Mouse (Mus musculus) lung, adult 18-20 months (tissue): ENCODE data around the gene Eif2ak1.
A peak's percentile ranks its signal among the peaks of the same experiment; 100 is the strongest.

ENCODE experiments used
- DNase-seq, 2 experiments: peaks; one replicate each; pipeline ENCODE4 v3.0.0; 2022; ENCODE audit warnings: mixed read lengths in 2 of 2

Eif2ak1 gene

DNA sequence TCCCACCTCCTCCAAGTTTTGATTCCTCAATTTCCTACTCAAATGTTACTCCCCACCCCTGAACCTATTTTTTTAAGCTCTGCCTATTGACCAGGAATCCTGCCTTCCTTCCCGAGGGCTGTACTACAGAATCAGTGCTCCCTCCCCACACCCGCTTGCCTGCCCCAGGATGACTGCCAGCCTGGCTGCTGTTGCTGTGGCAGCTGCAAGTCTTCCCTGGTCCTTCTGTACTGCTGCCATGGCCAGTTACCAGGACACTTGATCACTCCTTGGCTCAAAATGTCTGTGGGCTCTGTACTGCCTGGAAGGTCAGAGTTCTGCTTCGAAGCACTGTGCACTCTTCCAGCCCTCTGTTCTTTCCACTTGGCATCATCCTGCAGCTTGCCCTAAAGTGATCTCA, 84.5 kb downstream of the Eif2ak1 start:
- DNase-seq: no peak

DNA sequence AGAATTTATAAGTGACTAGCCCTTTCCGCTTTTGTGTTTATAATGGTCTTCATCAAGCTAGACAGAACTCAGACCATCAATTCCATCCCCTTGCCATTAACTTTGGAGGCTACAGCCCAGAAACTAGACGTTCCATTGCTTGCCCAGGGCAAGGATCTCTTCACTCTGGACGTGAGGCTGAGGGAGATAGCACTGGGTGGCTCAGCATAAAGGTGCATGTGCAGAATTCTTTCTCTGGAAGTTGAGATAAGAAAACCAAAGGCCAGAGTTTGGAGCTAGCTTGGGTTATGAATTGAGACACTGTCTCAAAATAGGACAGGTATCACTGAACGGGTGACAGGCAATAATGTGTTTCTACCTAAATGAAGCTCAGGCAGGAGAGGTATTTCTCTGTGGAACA, 86.2 kb downstream of the Eif2ak1 start:
- DNase-seq: no peak

DNA sequence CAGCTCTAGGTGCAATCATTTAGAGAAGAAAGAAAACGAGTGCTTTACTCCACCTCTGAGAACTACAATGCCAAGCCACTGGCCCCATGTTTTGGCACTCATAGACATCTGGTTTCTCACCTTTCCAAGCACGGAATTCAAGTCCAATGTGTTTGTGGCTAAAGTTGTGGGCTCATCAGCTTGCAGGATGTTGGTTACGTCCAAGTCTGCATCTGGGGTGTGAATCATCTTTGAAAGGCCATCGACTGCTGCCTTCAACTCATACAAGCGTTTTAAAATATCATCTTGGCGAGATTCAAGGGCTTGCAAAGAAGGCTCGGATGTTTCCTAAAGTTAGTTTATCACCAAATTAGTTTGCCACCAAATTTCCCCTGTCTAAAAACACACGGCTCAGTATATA, 88.8 kb downstream of the Eif2ak1 start:
- no peak for DNase-seq

DNA sequence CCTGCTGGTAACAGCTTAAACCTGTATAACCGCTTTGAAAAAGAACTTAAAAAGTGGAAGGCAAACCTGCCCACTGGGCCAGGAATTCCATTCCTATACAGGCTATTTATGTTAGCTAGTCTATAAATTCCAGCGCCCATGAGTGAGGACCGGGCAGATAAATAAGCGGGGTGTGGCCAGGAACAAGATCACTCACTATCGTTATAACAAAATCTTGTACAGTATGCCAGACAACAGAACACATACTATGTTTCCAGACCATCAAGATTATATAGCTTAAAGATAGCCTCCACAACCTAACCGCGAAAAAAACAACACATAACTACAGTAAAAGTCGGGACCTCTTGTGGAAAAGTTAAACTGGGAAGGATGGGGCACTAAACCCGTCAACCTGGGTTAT, 91.3 kb downstream of the Eif2ak1 start:
- DNase-seq: no peak

DNA sequence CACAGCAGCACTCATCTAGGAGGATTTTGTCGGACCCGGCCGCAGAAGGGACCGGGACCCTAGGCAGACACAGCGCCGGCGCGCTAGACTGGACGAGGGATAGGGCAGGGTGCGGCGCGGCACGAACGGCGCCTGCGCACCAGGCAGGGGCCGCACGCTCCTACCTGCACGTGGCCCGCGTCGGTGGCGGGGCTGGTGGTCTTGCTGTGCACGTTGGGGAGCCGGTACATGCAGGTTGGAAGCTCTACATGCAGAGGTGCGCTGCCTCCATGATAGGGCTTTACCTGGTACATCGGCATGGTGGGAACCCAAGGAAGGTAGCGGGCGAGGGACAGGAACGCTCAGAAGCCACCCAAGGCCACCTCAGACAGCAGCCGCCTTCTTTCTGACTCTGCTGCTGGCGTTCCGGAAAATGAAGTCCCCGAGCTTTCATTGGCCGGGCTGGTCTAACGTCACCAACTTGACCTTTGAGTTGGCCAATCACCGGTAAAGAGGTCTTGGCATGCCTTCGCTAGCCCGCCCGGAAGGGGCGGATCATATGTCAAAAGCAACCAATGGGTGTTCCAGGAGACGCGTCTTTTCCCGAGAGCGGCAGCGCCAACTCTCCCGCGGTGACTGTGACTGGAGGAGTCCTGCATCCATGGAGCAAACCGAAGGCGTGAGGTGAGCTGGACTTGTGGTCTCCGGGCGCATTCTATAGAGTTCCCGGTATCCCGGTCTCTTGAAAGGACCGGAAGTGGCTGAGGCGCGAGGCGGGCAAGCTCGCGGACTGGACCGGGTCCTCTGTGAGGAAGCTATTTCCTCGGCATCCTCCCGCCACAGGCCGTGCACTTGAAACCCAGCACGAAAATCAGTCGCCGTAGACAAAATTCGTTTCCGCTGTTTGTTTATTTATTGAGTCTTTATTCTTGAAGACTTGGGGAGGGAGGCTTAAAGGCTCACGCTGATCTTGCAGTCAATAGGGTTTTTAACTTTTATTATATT, 92.1 kb downstream of the Eif2ak1 start, which contains the start of the genes Aimp2 and Pms2:
Gene Aimp2 (minus strand): TSS at position 431 of the 984 bp plus-strand sequence.
Gene Pms2 (plus strand): TSS at position 548 of the 984 bp plus-strand sequence.
- DNase-seq: peak; percentile 98

DNA sequence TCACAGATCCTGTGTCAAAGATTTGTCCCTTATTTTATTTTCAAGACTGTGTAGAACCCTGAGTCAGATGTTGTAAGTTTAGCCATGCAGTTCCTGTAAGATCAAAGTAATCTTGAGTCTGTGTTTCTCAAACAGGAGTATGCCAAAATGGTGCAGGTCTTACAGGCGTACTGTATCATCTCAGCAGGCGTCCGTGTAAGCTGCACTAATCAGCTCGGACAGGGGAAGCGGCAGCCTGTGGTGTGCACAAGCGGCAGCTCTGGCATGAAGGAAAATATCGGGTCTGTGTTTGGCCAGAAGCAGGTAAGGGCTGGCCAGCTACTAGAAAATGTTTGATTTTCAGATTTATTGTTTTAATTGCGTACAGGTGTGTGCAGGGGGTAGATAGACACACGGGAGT, 98.6 kb downstream of the Eif2ak1 start:
- no peak for DNase-seq

DNA sequence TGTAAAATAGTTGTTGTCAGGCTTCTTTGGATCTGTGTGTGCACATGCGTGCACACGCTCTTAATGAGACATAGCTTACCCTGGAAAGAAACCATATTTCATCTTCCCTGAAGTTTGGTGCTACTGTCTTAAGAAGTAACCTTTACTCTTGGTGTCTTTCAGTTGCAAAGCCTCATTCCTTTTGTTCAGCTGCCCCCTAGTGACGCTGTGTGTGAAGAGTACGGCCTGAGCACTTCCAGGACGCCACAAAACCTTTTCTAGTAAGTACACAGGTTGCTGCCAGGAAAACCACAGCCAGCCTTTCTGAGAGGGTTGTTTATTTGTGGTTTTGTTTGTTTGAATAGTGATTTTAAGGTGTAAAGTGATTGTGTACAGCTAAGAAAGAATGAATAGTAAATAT, 99.8 kb downstream of the Eif2ak1 start:
- peak; percentile 74 to 80 for DNase-seq

DNA sequence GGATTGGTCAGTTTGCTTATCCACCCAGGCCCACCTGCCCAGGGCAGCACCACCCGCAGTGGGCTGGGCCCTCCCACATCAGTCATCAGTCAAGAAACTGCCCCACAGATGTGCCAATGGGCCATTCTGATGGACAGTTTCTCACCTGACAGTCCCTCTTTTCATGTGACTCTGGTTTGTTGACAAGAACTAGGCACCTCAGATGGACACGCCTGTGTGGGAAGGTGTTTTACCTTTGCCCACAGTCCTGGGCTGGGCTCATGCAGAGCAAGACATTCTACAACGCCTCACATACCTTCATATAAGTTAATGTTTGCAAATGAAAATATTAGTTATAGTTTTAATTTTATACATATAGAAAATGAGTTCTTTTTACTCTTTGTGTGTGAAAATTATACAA, 100.5 kb downstream of the Eif2ak1 start:
- no peak for DNase-seq

DNA sequence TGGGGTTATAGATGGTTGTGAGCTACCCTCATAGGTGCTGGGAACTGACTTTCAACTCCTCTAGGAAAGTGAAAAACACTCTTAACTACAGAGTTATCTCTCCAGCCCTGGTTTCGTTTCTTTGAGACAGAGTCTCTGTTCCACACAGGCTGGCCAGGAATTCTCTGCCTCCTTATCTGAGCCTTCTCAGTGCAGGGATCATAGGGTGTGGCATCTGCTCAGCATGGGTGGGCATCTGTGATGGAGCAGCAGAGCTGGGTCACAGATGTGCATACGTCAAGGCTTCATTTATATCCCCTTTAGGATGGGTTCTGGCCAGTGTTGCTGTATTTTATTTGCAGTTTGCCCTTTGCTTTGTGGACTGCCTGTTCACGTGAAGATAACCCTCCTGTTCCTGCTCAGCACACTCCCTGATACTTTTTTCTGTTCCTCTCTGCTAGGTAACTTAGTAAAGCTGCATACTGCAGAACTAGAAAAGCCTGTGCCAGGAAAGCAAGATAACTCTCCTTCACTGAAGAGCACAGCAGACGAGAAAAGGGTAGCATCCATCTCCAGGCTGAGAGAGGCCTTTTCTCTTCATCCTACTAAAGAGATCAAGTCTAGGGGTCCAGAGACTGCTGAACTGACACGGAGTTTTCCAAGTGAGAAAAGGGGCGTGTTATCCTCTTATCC, 107.3 kb downstream of the Eif2ak1 start:
- no peak for DNase-seq

DNA sequence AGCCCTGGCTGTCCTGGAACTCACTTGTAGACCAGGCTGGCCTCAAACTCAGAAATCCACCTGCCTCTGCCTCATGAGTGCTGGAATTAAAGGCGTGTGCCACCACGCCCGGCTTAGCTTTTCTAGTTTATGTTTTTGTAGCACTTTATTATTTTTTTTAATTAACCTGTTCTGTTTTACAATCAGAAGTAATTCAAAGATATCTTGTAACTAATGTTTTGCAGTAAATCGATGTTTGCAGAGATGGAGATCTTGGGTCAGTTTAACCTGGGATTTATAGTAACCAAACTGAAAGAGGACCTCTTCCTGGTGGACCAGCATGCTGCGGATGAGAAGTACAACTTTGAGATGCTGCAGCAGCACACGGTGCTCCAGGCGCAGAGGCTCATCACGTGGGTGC, 110.3 kb downstream of the Eif2ak1 start, which contains the start of gene Gm42421:
Gene Gm42421 (plus strand): TSS at position 301 of the 400 bp plus-strand sequence.
- no peak for DNase-seq

DNA sequence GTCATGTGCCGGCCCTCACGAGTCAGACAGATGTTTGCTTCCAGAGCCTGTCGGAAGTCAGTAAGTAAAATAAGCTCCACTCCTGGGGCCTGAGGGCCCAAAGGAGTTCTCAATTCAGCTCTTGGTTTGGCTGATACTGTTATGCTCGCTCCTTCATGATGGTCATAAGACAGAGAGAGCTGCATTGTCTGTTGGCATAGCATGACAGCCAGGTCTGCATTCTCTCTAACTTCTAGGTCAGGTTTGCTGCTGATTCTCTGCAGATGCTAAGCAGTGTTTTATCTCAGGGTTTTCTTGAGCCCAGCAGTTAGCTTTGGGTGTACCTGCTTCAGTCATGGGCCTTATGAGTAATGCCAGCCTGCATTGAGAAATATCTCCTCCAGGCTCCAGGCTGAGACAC, 111.7 kb downstream of the Eif2ak1 start:
- no peak for DNase-seq

DNA sequence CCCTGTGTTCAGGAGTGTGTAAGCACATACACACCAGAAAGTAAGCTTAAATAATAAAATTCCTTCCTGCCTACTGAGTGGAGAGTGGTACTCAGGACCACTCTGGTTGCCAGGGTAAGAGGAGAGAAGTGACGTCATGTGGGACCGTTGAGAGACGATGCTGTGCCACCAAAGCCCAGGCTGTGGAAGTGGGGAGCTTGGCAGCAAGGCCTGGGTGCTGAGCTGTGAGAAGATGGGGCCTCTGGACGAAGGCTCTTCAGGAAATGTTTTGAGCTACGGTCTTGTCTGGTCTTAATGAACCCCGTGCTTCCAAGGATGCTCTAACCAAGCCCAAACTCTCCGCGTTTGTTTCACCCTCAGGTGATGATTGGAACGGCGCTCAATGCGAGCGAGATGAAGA, 113.1 kb downstream of the Eif2ak1 start:
- no peak for DNase-seq

DNA sequence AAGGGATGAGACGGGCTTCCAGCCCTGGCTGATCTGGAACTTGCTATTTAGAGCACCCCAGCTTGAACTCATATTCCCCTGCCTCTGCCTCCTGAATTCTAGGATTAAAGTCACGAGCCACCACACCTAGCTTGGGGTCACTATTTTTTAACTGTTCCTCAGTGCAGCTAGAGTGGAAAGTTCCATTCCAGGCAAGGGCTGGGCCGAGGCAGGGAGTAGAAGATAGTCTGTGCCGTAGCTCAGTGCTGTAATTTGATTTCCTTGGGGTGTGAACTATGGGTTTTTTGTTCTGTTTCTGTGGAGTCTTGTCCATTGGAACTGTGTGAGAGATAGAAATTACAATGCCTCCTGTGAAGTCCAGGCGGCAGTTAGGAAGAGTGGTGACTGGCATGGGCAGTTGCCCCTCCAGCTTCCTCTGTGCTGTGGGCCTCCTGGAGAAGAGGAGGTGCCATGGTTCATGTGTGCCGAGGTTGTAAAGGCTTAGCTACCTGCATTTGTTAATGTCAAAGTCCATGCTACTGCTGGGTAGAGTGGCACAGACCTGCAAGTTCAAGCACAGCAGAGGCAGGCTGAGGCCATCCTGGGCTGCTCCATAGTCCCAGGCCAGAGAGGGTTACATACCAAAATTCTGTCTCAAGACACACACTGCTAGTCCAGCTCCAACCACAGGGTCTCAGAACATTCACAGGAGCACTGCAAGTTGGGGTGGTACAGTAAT, 114.4 kb downstream of the Eif2ak1 start:
- no peak for DNase-seq

DNA sequence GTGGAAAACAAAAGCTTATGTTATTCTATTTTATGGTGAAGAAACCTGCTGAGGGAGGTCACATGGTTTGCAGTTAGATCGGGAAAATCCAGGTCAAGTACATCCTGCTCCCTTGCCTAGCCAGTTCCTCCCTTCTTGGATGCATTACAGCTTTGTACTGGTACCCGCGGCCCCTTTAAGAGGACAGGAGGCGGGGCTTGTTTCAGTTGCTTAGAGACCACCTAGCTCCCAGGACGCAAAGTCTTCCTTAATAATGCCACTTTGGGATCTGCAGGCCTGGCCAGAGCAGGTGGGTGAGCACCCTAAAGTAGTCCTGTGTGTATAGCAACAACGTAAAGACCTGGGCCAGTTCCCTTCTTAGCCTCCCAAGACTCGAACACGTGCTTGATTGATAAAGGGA, 115.2 kb downstream of the Eif2ak1 start, which contains the start of gene Rsph10b:
Gene Rsph10b (plus strand): TSS at position 205 of the 400 bp plus-strand sequence.
- DNase-seq: peak; percentile 71 to 81

DNA sequence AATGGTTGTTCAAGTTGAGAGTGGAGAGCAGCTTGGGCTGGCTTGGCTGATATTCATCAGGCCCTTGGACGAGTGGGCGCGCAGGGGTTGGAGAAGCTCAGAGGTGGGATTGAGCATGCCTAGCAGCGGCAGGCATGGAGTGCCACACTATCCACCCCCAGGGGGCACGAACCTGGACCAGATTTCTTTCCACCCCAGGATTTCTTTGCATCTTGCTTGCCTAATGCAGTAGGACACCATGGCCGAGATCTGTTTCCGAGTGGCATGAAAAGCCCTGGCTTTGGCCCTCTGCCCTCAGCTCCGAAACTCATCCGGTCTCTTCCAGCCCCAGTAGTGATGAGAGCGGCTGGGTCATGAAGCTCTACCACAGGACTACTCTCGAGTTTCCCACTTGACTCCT, 115.8 kb downstream of the Eif2ak1 start:
- DNase-seq: no peak

DNA sequence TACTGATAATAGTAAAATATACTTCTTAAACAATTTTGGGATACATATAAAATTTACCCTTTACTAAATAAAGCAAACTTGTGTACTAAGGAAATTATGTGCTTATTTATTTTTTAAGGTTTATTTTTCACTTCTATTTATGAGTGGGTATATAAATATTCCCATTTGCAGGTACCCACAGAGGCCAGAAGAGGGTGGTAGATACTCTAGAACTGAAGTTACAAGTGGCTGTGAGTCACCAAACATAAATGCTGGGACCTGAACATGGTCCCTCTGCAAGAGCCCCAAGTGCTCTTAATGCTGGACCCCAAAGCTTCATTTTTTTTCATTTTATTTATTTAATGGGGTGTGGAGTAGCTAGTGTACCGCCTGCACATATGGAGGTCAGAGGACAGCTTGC, 116.3 kb downstream of the Eif2ak1 start:
- no peak for DNase-seq

DNA sequence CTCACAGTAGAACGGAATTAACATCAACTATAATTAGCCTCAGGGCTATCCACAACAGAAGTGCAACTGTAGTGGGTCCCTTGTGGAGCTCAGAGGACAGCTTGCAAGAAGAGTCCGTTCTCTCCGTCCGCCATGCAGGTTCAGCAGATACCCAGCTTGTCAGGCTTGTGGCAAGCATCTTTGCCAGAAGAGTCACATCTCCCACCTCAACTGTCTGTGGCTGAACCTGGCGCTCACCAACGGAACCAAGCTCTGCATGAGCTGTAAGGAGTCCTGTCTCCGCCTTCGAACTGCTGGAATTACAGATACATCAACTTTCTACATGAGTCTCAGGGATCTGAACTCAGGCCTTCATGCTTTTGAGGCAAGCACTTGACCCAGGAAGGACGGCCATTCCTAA, 118.6 kb downstream of the Eif2ak1 start:
- DNase-seq: no peak

DNA sequence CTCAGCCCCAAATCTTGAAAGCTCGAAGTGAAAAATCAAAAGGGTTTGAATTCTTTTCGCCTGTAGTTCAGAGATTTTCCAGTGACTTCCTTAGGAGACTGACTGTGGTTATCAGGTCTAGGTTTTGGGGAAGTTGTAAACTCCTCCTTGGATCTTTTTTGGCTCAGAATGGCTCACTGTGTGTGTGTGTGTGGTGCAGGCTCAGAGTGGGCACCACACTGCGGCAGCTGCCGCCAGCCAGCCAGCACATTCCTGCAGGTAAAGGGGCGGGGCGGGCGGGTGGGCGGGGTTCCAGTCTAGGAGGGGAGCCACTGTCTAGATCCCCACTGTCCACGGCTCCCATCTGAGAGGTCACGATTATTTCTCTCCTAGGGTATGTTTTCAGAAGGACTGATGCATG, 124.0 kb downstream of the Eif2ak1 start:
- DNase-seq: no peak

DNA sequence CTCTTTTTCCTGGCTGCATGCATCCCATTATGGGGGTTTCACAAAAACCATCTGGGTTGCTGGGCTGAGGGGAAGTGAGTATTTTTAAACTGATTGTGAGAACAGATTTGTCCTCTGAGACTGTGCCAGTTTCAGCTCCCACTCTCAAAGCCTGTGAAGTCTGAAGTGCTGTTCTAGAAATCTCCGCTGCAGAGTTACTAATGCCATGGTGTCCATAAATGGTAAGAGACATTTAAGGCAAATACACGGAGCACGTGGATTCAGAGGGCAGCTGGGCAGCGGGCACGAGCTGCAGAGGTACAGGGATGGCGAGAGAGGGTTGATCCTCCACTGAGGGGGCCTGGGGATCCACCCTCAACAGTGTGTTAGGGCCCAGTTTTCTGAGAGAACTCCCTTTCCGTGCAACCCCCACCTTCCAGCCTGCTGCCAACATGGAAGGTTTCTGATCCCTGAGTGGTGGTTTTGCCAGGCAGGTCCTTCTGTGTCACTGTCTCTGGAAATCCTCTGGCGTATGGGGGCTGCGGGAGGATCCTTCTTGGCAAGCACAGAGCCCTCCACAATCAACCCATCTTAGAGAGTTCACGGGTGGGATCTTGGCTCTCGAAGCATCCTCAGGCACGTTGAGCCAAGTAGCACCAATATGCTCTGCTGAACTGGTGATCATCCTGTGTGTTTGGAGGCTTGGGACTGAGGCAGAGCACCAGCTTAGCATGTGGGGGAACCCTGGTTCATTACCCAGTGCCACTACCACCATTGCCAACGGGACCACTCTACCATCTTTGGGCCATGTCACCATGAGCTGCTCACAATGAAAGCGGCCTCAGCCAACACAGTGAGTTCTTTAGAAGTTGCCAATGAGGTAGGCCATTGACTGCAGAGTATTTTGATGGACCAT, 125.9 kb downstream of the Eif2ak1 start:
- DNase-seq: no peak

DNA sequence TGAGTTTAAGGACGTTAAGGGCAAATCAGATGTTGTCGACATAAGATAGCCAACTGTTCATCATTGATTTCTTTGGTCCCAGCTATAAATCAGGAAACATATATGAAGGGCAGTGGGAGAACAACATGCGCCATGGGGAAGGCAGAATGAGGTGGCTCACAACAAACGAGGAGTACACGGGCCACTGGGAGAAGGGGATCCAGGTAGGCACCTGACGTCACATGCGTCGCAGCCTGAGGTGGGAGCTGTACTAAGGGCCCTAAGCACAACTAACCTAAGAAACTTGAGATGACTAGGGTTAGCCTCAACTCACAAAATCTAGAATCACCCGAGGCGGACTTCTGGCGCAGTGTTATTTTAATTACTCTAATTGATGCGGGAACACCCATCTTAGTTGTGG, 130.8 kb downstream of the Eif2ak1 start:
- no peak for DNase-seq

DNA sequence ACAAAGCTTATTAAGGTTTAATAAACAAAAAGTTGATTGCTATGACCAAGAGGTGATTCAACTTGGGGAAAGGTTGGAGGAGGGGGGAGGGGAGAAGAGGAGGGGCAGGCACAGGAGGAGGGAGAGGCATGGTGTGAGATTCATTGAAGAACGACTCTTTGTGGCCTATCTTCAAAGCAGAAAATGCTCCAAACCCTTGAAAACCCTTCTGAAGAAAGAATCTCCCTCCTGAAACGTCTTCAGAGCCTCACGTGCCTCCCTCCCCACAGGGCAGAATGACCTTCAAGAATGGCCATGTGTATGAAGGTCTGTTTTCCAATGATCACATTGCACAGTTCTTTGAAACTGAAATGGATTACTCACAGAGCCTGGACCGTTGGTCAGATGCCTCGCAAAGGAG, 132.4 kb downstream of the Eif2ak1 start:
- no peak for DNase-seq
